Mouse (Mus musculus) 3T3-L1 (cell line): ENCODE data around the gene Fam69a.

Source experiments
- DNase-seq: peaks from one replicate; pipeline ENCODE4 v3.0.0-alpha.2; 2015; ENCODE audit warnings: low read depth, low spot score

Fam69a gene

GRCm38 (mm10) chr5:107947548-107947947 is 39.3 kb downstream of the Fam69a start:
- DNase-seq = peak; percentile 93

GRCm38 (mm10) chr5:107946475-107946874 is 40.4 kb downstream of the Fam69a start:
- DNase-seq = no peak

- no peak for DNase-seq
These were observed 43.4 kb downstream of the Fam69a start for GRCm38 (mm10) chr5:107943526-107943925.

DNA sequence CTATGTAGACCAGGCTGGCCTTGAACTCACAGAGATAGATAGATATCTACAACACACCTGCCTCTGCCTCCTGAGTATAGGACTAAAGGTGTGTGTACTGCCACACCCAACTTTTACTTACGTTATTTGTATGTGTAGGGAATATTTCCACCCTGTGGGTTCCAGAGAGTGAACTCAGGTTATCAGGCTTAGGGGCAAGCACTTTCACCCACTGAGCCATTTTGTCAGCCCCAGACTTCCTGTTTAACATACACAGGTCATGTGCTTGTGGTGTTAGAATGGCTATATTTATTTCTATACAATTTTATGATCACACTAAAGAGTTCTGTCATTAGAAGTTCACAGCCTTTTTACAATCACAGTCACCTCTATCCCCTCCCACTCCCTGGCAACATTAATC is 43.9 kb downstream of the Fam69a start:
- no peak for DNase-seq

DNA sequence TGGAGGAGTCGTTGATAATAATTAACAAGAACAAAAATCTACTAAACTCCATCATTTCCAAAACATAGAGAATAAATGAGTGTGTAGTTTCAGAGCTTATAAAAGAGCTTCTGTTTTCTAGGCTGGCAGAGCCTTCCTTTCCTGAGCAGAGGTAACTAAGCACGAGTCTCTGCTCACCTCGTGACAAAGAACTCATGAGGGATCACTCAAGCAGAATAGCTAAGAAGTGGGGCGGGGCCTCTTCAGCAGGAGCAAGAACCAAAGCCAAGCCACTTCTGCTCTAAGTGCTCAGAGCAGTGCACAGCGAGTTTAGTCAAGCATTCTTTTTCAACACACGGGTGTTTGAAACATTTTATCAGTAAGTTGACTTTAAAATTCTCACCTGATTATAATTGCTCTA is 45.7 kb downstream of the Fam69a start:
- DNase-seq = no peak

DNA sequence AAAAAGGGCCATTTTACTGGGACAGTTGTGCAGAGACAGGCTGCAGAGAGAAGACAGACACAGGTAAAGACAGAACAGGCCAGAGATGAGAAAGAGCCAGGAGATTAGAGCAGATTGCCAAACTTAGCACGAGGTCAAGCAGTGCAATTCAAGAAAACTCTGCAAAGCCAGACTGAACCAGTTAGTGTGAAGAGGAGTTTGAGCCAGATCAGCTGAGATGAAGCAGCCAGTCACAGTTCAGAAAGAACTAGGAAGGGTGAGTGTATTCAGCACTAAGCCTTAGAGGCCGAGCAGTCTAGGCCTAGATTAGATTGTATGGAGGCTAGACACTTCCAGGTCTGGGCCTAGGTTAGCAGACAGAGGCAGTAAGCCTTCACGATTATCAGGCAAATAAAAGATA is 47.2 kb downstream of the Fam69a start:
- no peak for DNase-seq

- no peak for DNase-seq
These were observed 48.0 kb downstream of the Fam69a start for GRCm38 (mm10) chr5:107938886-107939285.

DNA sequence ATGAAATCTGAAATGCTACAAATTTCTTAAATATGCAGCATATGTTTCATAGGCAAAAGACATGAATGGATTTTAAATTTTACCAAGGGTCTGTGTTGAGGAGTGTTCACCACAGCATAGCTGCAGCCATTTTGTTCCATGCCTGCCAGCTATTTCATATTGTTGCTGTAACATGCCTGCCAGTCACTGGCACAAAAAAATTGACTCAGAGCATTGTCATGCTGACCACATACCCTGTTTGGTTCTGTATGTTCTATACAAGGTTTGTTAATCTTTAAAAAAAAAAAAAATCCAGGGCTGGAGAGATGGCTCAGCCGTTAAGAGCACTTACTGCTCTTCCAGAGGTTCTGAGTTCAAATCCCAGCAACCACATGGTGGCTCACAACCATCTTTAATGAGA is 48.4 kb downstream of the Fam69a start:
- DNase-seq = peak; percentile 90

- no peak for DNase-seq
These were observed 50.1 kb downstream of the Fam69a start for GRCm38 (mm10) chr5:107936625-107937389.

DNA sequence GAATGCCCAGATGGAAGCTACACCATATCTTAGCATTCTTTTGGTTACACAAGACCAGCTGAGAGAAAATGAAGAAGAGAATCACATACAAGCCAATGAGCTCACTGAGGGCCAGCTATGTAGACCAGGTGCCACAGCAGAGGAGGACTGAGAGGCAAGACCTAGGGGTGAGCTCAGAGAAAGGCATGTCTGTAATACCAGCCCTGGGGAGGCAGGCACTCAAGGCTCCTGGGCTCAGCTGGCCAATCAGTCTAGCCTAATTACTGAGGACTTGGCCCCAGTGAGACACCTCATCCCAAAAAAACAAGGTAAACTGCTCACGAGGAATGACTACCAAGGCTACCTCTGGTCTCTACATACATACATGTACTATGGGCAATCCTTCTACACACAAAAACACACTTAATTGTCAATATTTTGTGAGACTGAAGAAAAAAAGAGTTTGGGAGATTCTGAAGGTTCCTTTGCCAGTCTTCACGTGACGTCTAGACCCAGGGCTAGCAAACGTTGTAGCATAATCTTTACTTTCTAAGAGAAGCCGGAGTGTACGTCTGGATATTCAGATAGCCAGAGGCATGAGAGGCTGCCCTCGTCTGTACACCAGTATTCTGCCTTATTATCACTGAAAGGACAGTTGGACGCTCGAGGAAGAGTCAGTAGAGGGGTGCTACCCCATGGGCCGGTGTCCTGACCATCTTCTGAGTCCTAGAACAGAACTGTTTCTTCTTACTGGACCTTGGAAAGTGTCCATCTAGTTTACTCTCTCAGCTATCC is 51.9 kb downstream of the Fam69a start:
- DNase-seq = no peak

DNA sequence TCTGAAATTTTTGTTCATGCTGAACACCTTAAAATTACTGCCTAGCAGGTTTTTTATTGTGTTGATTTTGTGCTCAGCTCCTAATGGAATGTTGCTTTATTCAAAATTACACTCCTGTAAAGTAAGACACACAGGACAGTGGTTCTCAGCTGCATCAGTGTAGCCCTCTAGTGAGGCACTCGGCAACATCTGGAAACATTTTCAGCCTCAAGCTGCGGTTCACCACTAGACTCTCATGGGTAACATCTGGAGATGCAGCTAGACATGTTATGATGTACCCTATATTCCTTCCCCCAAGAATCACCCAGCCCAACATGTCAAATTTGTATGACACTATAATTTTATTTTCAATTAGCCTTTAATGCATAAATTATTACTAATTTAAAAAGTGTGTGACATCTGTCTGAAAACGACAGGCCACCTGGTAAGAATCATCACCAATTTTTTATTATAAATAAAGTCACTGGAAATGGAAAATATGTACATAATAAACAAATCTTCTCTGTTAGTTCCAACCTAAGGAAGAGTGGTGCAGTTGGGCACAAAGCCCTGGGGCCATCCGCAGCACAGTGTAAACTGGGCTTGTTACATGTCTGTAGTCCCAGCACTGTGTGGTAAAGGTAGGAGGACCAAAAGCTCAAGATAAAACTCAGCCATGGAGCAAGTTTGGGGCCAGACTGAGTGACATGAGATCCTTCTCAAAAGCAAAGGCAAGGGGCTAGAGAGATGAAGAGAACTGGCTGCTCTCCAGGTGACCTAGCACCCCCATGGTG is 53.5 kb downstream of the Fam69a start:
- peak; percentile 87 for DNase-seq

DNA sequence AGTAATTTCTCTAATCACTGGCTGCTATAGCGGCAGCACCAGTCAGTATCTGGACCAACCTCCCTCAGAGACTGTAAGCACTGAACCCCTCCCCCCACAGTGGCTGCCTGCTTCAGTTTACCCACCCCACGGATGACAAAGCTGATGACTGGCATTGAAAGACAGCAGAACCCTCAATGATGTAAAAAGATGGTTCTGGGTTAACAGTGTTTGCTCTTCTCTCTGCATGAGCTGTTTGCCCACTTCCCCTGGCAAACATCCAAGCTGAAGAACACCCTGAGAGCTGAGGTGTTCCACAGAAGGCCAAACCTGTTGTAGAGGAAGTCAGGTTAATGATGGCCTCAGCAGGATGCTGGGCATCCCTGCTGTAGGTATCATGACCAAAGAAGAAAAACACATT is 54.3 kb downstream of the Fam69a start:
- no peak for DNase-seq

DNA sequence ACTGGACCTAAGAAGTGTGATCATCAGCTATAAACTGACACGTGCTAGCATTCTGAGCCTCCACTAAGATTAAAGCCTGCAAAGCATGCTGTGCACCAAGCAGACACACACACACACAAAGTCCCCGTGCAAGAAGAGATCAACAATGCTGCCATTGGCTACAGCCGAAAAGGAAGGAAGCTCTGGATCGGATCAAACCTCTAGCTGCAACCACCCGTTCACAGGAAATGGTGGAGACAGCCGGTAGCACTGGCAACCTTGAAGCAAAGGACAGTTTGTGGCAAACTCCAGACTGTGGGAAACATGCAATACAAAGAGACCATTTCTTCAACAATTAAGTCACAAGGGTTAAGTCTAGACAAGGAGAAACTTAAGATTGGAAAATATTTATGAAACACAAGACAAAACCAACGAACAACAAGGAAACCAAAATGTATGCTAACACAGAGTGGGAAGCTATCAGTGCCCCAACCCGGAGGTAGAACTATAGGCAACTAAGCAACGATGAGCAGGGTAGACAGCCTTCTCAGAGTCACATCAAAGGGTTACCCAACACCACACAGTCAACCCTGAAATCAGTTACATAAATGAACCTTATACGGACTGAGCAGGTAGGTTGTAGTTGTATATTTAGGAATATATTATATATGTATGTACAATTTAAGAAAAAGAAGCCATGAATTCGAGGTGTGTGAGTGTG is 60.2 kb downstream of the Fam69a start:
- no peak for DNase-seq

- DNase-seq = no peak
These were observed 62.3 kb downstream of the Fam69a start for GRCm38 (mm10) chr5:107924564-107924963.

GRCm38 (mm10) chr5:107922836-107923235 is 64.0 kb downstream of the Fam69a start:
- no peak for DNase-seq

- DNase-seq = peak; percentile 93
These were observed 65.3 kb downstream of the Fam69a start for GRCm38 (mm10) chr5:107921400-107922252.

DNA sequence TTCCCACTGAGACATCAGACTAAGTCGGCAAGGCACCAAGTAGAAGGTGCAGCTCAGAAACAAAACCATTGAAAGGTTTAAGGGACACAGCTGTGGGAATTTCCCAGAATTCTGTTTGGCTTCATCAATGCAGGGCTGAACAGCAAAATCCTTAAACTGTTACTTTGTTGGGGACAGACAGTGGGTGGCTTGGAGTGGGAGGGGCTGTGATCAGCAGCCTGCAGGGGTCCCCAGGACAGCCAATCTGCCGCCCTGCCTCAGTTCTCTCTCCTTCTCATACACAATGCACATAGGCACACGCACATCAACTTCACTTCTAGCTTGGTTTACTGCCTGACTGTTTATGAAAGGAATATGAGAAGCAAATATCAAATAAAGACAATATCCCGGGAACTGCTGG is 71.6 kb downstream of the Fam69a start:
- DNase-seq = no peak

DNA sequence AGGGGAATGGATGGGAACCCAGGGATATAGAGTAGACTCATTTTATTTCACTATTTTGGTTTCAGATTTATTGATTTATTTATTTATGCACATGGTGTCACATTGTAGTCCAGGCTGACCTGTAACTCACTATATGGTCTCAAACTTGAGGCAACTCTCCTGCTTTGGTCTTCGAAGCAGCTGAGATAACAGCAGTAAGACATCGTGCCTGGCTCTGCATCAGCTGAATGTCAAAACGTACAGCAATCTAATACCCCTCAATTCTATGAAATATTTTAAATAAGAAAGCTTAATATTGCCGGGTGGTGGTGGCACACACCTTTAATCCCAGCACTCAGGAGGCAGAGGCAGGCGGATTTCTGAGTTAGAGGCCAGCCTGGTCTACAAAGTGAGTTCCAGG is 75.9 kb downstream of the Fam69a start:
- DNase-seq = no peak

DNA sequence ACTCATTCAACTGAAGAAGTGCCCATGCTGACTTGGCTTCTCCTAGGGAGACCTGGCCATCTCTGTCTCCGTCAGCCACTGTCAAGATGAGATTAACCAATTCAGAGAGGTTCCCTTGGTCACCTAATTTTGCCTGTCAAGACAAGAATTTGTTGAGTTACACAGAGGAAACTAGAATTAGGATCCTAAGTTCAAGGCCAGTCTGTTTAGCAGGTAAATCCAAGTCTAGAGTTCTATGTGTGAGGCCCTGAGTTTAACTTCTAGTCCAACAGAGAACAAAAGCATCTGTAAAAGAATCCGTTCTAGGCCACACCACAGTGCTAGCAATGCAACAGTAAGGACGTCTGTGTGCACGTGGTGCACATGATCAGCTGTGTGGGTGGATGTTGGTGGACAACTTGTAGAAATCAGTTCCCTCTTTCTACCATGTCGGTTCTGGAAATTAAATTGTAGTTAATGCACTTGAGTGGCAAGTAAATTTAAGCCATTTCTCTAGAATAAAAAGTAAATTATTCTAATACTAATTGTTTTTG is 76.7 kb downstream of the Fam69a start:
- no peak for DNase-seq

DNA sequence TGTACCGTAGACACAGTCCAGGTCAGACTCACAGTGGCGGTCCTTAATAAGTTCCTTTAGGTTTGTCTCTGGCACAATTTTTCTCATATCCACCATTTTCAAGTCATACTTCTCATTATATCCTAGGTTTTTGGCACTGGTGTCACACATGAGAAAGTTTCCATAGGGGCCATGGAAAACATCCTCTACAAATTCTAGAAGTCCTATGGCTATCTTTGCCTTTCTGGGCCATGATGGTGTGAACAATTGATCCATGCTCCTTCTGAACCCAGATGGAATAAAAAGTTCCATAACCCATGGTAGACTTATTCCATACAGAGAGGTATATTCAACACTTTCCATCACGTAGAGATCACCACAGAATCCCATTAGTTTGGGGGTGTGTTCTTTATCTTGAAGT is 77.2 kb downstream of the Fam69a start:
- no peak for DNase-seq
